Mouse (Mus musculus) intestine, embryonic 14.5 days (tissue): ENCODE results near the gene Sap25. TPM values are rescaled to one million over a fixed set of nuclear protein-coding genes. Genes with fewer than 3 reads are reported as not detected.

Source experiments
- ATAC-seq: fragments of 200-750 bp; cut with Nextera tagmentation; replicated peaks from 2 replicates; pipeline ENCODE4 v1.8.0; 2017; ENCODE audit warnings: low read depth, moderate number of reproducible peaks, moderate TSS enrichment, moderate library complexity; ENCODE audit not compliant: low FRiP score, low TSS enrichment
- DNase-seq: peaks from one replicate; pipeline ENCODE4 v3.0.0-alpha.2; 2018; ENCODE audit warnings: low spot score
- H3K27ac ChIP-seq: fragments of 300-500 bp; sonication (generic); 2 replicates; pipeline ENCODE4 v1.5.1; 2014; ENCODE audit warnings: low read depth, mild to moderate bottlenecking, control low read depth
- H3K27me3 ChIP-seq: fragments of 300-500 bp; sonication (generic); replicated peaks from 2 replicates; pipeline ENCODE4 v1.6.1; 2014; ENCODE audit warnings: low read length, control low read depth; ENCODE audit not compliant: control insufficient read depth, insufficient read depth
- H3K36me3 ChIP-seq: fragments of 300-500 bp; sonication (generic); 2 replicates; pipeline ENCODE4 v1.6.1; 2014; ENCODE audit warnings: low read length, control low read depth; ENCODE audit not compliant: control insufficient read depth, insufficient read depth
- H3K4me1 ChIP-seq: fragments of 300-500 bp; sonication (generic); replicated peaks from 2 replicates; pipeline ENCODE4 v1.6.1; 2014; ENCODE audit warnings: low read length, control low read depth, mixed read lengths; ENCODE audit not compliant: control insufficient read depth, insufficient read depth
- H3K4me2 ChIP-seq: fragments of 300-500 bp; sonication (generic); 2 replicates; pipeline ENCODE4 v1.6.1; 2014; ENCODE audit warnings: low read length
- H3K4me3 ChIP-seq: fragments of 300-500 bp; sonication (generic); 2 replicates; pipeline ENCODE4 v1.5.1; 2014; ENCODE audit warnings: low read depth, low read length, control low read depth, mixed read lengths
- H3K9ac ChIP-seq: fragments of 300-500 bp; sonication (generic); 2 replicates; pipeline ENCODE4 v1.6.1; 2014; ENCODE audit warnings: mild to moderate bottlenecking, low read length
- H3K9me3 ChIP-seq: fragments of 300-500 bp; sonication (generic); 2 replicates; pipeline ENCODE4 v1.6.1; 2016; ENCODE audit warnings: low read length, control low read depth; ENCODE audit not compliant: control insufficient read depth
- WGBS: fragments of 180-500 bp; shearing (Covaris S2); extraction: QIAGEN DNeasy Blood & Tissue Kit; methylation state at CpG from one replicate; pipeline ENCODE4 v1.1.7; 2014; 5-methylcytosine and 5-hydroxymethylcytosine counted together
- polyA plus RNA-seq: library from polyadenylated mRNA; unstranded; fragments of >200 nt; fragmentation: Nextera tagmentation; extraction: Ambion mirVana; gene quantifications from 2 replicates; pipeline ENCODE4 v1.2.1, GENCODE M21; 2014

Sap25 gene
- polyA plus RNA-seq, 1 experiment from 2014 or later = 6.9 TPM

- WGBS = 86% methylated on average over 6 of the region's 6 CpGs
- no peaks in the 10 kb centered on the region for H3K4me1 ChIP-seq
- H3K36me3 ChIP-seq = peaks cover 60% of the 10 kb centered on the region
- no peaks in the 10 kb centered on the region for H3K27me3 ChIP-seq
- no peak overlapping the region for H3K4me3 ChIP-seq
- no peak overlapping the region for H3K27ac ChIP-seq
- H3K9ac ChIP-seq = no peak overlapping the region
- DNase-seq = no peak
- H3K4me2 ChIP-seq = no peak overlapping the region
- no peak for ATAC-seq
- no peaks in the 10 kb centered on the region for H3K9me3 ChIP-seq
These were observed 19.0 kb downstream of the Sap25 start for GRCm38 (mm10) chr5:137660064-137660688.

GRCm38 (mm10) chr5:137663057-137663456, 21.9 kb downstream of the Sap25 start:
- Histone ChIP-seq H3K4me2 (no peak overlapping the region), H3K4me3 (no peak overlapping the region), H3K9ac (no peak overlapping the region), H3K27me3 (no peaks in the 10 kb centered on the region), H3K27ac (peak overlapping the region; percentile 3; the same call in 1 of the 2 replicates), H3K36me3 (peaks cover 76% of the 10 kb centered on the region), H3K9me3 (no peaks in the 10 kb centered on the region), H3K4me1 (no peaks in the 10 kb centered on the region)
- DNase-seq (no peak), ATAC-seq (no peak)
- WGBS = 67% methylated on average over 9 of the region's 9 CpGs

GRCm38 (mm10) chr5:137668971-137669370, 27.8 kb downstream of the Sap25 start:
- ATAC-seq = no peak
- Histone ChIP-seq H3K4me1 (peaks cover 38% of the 10 kb centered on the region), H3K36me3 (peaks cover 30% of the 10 kb centered on the region), H3K27me3 (no peaks in the 10 kb centered on the region), H3K4me2 (peak overlapping the region; percentile 6; the same call in 1 of the 2 replicates), H3K9ac (no peak overlapping the region), H3K9me3 (no peaks in the 10 kb centered on the region), H3K27ac (peak overlapping the region; percentile 64), H3K4me3 (no peak overlapping the region)
- WGBS = 45% methylated on average over 10 of the region's 10 CpGs
- DNase-seq = no peak

- ATAC-seq = no peak
- Histone ChIP-seq H3K4me3 (no peak overlapping the region), H3K9ac (no peak overlapping the region), H3K27me3 (no peaks in the 10 kb centered on the region), H3K9me3 (no peaks in the 10 kb centered on the region), H3K4me2 (no peak overlapping the region), H3K36me3 (peaks cover 20% of the 10 kb centered on the region), H3K4me1 (peaks cover 38% of the 10 kb centered on the region), H3K27ac (peak overlapping the region; percentile 79; the same call in 1 of the 2 replicates)
- no peak for DNase-seq
- WGBS = 89% methylated on average over 1 of the region's 1 CpGs
These were observed 29.1 kb downstream of the Sap25 start for GRCm38 (mm10) chr5:137670240-137670639.

GRCm38 (mm10) chr5:137671443-137672240, 30.5 kb downstream of the Sap25 start:
- Histone ChIP-seq H3K9me3 (no peaks in the 10 kb centered on the region), H3K36me3 (peaks cover 7% of the 10 kb centered on the region), H3K4me1 (peaks cover 38% of the 10 kb centered on the region), H3K4me3 (no peak overlapping the region), H3K27me3 (no peaks in the 10 kb centered on the region), H3K9ac (no peak overlapping the region), H3K27ac (peak overlapping the region; percentile 79), H3K4me2 (peak overlapping the region; percentile 29)
- WGBS = 4% methylated on average over 9 of the region's 9 CpGs
- peak; percentile 84 for ATAC-seq
- DNase-seq = peak; percentile 79

- H3K9me3 ChIP-seq = no peaks in the 10 kb centered on the region
- H3K4me3 ChIP-seq = no peak overlapping the region
- no peaks in the 10 kb centered on the region for H3K27me3 ChIP-seq
- peak overlapping the region; percentile 79 for H3K27ac ChIP-seq
- no peak overlapping the region for H3K9ac ChIP-seq
- H3K4me1 ChIP-seq = peaks cover 38% of the 10 kb centered on the region
- 66% methylated on average over 5 of the region's 5 CpGs for WGBS
- peak overlapping the region; percentile 29; the same call in 1 of the 2 replicates for H3K4me2 ChIP-seq
- DNase-seq (no peak), ATAC-seq (no peak)
- H3K36me3 ChIP-seq = no peaks in the 10 kb centered on the region; the same call in 1 of the 2 replicates
These were observed 31.2 kb downstream of the Sap25 start for GRCm38 (mm10) chr5:137672361-137672760.

GRCm38 (mm10) chr5:137673015-137673414, 31.9 kb downstream of the Sap25 start:
- H3K9ac ChIP-seq = no peak overlapping the region
- WGBS = 72% methylated on average over 6 of the region's 6 CpGs
- no peak overlapping the region for H3K4me2 ChIP-seq
- no peaks in the 10 kb centered on the region for H3K27me3 ChIP-seq
- ATAC-seq (no peak), DNase-seq (no peak)
- no peak overlapping the region for H3K27ac ChIP-seq
- no peaks in the 10 kb centered on the region for H3K9me3 ChIP-seq
- H3K4me3 ChIP-seq = no peak overlapping the region
- H3K36me3 ChIP-seq = no peaks in the 10 kb centered on the region
- peaks cover 38% of the 10 kb centered on the region for H3K4me1 ChIP-seq

- H3K27me3 ChIP-seq = no peaks in the 10 kb centered on the region
- H3K36me3 ChIP-seq = no peaks in the 10 kb centered on the region
- H3K27ac ChIP-seq = no peak overlapping the region
- no peak overlapping the region for H3K9ac ChIP-seq
- 95% methylated on average over 8 of the region's 8 CpGs for WGBS
- no peak overlapping the region for H3K4me2 ChIP-seq
- ATAC-seq = no peak
- H3K4me1 ChIP-seq = peaks cover 31% of the 10 kb centered on the region
- no peaks in the 10 kb centered on the region for H3K9me3 ChIP-seq
- no peak overlapping the region for H3K4me3 ChIP-seq
- DNase-seq = no peak
These were observed 33.7 kb downstream of the Sap25 start for GRCm38 (mm10) chr5:137674786-137675185.
